Mouse (Mus musculus): ENCODE measurements around the gene Dync1h1.
"Not testable (repeated sequence)": the region's sequence is repeated elsewhere in the genome, so short reads cannot be mapped to it uniquely, and the experiment has no call there.

The Dync1h1 gene

GRCm38 (mm10) chr12:110606676-110607075, 5.4 kb downstream of the Dync1h1 start:
- DNase-seq, result no peak

DNA sequence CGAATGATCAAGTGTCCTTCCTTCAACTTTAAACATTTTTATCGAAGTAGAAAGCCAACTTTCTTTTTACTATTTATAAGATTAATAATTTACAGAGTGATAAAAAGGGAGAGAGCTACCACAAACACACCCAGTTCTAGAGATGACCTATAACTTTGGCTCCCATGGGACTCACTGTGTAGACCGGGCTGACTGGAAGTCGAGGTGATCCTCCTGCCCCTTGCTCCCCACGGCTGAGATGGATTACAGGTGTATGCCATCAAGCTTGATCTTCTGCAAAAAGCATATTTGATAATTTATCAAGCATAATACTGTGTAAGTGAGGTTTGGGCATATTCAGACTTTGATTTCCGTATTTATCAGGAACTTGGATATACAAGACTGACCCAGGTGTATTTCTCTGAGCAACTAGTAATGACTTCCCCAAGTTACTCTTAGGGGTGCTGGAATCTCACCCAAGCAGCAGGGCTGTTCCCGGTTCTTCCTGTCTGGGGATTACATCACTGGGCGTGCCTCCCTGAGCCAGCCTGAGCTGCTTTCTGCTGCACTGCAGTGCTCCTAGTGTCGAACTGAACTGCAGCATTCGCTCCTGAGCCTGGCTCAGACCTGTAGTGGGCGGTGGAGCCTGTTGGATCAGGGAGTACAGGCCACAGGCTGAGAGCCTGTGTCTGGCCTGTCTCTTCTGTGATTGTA, 7.4 kb downstream of the Dync1h1 start:
- DNase-seq, result peak; percentile 66 to 88

DNA sequence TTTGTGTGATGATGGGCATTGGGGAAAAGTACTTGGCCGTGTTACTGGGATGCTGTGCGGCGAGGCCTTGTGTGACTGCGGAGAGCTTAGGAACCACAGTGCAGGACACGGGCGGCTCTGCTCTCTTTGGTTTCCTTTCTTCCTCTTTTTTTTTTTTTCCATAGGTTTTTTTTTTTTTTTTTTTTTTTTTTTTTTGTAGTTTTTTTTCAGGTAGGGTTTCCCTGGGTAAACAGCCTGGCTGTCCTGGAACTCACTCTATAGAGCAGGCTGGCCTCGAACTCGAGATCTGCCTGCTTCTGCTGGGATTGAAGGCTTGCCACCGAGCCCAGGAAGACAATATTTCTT, 7.9 kb downstream of the Dync1h1 start:
- DNase-seq, result no peak

GRCm38 (mm10) chr12:110610713-110611112, 9.5 kb downstream of the Dync1h1 start:
- no peak for DNase-seq

DNA sequence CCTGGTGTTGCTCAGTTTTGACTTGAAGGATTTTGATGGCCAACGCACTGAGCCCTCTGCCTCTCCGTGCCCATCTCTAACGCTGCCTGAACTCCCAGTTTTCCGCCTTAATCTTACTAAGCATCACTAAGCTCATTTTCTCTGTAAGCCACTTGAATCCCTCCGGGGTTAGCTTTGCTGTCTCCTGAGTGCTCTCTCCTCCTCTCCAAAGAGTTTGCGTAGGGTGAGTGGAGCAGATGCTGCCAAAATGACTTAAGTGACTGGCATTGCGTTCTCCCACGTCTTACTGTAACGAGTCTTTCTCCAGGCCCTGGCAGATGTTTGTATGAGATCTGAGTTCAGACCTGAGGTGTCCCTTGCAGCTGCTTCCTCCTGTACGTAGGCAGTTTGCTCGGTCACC, 28.8 kb downstream of the Dync1h1 start:
- DNase-seq, result no peak

DNA sequence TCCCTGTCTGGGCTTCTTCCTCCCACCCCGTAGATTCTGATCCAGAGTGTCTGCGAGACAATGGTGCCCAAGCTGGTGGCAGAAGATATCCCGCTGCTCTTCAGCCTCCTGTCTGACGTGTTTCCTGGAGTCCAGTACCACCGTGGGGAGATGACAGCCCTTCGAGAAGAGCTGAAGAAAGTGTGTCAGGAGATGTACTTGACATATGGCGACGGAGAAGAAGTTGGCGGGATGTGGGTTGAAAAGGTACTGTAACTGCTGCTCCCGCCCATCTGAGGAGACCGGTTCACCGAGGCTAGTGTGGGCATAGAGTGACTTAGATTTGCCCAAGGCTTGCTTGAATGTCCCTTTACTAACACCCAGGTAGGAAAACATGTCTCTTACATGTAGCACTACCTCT, 35.0 kb downstream of the Dync1h1 start:
- DNase-seq, result no peak

DNA sequence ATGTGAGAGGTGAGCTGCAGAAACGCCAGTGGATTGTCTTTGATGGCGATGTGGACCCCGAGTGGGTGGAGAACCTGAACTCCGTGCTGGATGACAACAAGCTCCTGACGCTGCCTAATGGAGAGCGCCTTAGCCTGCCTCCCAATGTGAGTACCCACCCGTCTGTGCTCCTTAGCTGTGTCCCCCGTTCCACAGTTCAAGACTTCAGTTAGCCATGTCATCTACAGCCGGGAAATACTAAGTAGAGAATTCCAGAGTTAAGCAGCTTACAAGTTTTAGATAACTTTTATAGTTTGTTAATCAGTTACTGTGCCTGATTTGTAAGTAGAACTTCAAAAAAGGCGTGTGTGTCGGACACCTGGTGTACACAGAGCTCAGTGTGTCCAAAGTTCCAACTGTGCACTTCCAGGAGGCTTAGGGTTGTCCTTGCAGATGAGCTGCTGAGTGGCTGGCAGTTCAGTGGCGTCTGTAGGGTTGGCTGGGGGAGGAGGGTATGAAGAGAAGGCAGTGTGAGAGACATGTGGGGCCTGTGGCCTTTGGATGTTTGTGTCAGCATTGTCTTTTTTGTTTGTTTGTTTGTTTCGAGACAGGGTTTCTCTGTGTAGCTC, 36.4 kb downstream of the Dync1h1 start:
- DNase-seq, result no peak

DNA sequence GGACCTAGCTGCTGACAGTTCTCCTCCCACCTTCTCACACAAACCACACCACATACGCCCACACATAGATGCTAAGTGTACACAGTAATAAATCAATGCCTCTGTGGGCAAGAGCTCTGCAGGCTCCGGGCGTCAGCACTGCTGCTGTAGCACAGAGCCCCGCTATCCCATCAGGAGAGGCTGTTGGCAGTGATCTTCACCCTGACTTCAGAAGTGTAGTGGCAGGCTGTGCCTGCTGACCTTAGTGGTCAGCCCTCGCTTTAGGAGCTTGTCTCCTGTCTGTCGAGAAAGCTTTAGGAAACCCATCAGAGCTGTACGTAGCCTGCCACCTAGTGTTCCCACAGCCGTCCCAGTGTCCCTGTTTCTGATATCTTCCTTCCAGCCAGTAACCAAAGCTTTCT, 49.0 kb downstream of the Dync1h1 start:
- DNase-seq, result no peak

GRCm38 (mm10) chr12:110651464-110651863, 50.2 kb downstream of the Dync1h1 start:
- DNase-seq, result no peak

- DNase-seq, result no peak
Measured at GRCm38 (mm10) chr12:110661746-110662145, 60.5 kb downstream of the Dync1h1 start.

GRCm38 (mm10) chr12:110667466-110668077, 66.3 kb downstream of the Dync1h1 start:
- peak; percentile 23 to 58 for DNase-seq

DNA sequence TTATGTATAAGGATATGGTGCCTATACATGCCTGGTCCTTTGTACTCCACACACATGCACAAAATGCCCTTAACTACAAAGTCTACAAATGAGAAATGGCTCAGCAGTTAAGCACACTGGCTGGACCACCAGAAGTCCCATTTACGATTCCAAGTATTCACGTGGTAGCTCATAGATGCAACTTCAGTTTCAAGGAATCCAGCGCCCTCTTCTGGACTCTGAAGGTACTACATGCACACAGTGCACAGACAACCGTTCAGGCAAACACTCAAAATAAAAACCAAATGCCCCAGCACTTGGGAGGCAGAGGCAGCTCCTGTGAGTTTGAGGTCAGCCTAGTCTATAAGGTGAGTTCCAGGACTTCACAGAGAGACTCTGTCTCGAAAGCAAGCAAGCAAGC, 73.0 kb downstream of the Dync1h1 start:
- peak in 1 of 2 experiments; percentile 29 for DNase-seq

DNA sequence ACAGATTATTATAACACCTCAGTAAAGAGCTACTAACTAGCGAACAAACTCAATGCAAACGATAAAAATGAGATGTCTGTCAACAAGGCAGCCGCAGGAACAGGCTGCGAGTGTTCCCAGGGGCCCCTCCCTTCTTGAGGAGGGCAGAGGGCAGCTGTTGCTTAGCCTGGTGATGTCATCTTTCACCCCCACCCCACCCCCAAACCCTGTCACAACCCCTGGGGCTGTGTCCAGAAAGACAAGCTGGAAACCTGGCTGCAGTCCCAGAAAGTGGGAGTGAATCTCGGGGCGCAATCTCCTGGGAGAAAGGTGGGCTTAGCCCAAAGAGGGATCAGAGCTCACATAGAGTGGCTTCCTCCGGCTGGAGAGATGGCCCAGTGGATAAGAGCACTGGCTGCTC, 79.9 kb downstream of the Dync1h1 start:
- DNase-seq, result no peak

- DNase-seq, result no peak
Measured at GRCm38 (mm10) chr12:110681878-110682277, 80.6 kb downstream of the Dync1h1 start.

- no peak for DNase-seq
Measured at GRCm38 (mm10) chr12:110682561-110683299, 81.5 kb downstream of the Dync1h1 start, which contains the start of gene 1700001K19Rik. Gene 1700001K19Rik (minus strand): TSS chr12:110682619.

GRCm38 (mm10) chr12:110683580-110683979, 82.3 kb downstream of the Dync1h1 start:
- no peak for DNase-seq

DNA sequence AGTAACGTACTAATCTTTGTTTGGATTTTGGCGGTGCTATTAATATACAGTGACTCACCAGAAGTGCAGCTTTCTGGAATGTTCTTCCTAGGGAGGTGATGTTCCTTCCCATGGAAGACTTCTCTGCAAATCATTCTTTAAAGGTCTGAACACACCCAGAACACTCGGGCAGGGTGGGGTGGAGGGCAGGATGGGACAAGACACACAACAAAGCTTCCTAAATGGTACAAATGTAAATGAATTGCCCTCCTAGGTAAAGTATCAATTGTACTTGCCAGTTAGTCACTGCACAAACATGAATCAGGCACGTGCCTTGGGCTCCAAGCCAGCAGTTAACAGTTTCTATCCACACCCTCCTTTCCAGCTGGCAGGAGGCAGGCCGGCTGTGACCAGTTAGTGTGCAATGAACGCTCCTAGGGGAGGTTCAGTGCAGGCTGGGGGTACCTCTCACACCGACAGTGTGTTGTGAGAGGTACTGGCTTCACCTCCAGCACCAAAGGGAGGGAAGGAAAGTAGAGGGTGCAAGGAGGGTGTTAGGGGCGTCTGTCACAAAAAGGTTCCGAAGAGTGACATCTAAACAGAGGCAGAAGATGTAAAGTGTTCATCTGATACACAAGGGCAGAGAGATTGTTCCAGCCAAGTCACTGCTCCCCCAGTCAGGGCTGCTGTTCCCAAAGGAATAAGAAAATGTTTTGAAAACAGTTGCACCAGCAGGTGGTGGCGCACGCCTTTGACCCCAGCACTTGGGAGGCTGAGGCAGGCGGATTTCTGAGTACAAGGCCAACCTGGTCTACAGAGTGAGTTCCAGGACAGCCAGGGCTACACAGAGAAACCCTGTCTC, 86.9 kb downstream of the Dync1h1 start:
- DNase-seq, result peak; percentile 89 to 91

DNA sequence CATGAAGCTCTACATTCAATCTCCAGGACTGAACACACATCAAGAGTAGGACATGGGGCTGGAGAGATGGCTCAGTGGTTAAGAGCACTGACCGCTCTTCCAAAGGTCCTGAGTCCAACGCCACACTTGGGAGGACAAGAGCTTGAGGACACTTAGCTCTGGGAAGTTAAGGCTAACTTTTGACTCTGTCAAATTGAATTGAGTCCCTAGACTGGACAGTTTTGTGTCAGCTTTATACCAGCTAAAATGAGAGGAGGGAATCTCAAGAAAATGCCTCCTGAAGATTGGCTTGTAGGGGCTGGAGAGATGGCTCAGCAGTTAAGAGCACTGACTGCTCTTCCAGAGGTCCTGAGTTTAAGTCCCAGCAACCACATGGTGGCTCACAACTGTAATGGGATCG, 87.7 kb downstream of the Dync1h1 start:
- DNase-seq, result not testable (repeated sequence)

GRCm38 (mm10) chr12:110689919-110690643, 88.8 kb downstream of the Dync1h1 start:
- no peak for DNase-seq

GRCm38 (mm10) chr12:110693378-110693777, 92.1 kb downstream of the Dync1h1 start:
- not testable (repeated sequence) for DNase-seq

GRCm38 (mm10) chr12:110695676-110696171, 94.5 kb downstream of the Dync1h1 start:
- peak; percentile 40 to 67 for DNase-seq
